Mouse (Mus musculus): ENCODE results near the gene Atad3a.

- no peak for TF ChIP-seq POLR2A (IDR thresholded peaks at IDR 0.05; ENCODE audit: borderline replicate concordance, control insufficient read depth, low read depth, low read length)
- no peak for TF ChIP-seq CTCF (IDR thresholded peaks at IDR 0.05; ENCODE audit: control insufficient read depth, insufficient read depth, low read length)
Measured at GRCm38 (mm10) chr4:155739741-155740636, 20.9 kb downstream of the Atad3a start.

Measured in bone marrow, adult 2 months (tissue).